Mouse (Mus musculus) kidney, adult 2 months (tissue): ENCODE measurements around the gene Arhgap20. TPM values are rescaled to one million over a fixed set of nuclear protein-coding genes. Genes with fewer than 3 reads are reported as not detected.

ENCODE experiments used
- DNase-seq: peaks from one replicate; pipeline ENCODE4 v3.0.0; 2021
- H3K27ac ChIP-seq: fragments of 200-500 bp; 2 replicates; pipeline ENCODE4 v1.5.1; 2012; ENCODE audit warnings: low read depth, low read length, control low read depth, inconsistent platforms; ENCODE audit not compliant: insufficient read depth
- H3K27me3 ChIP-seq: fragments of 200-500 bp; replicated peaks from 2 replicates; pipeline ENCODE4 v1.6.1; 2012; ENCODE audit warnings: mild to moderate bottlenecking, moderate library complexity, low read length, inconsistent platforms; ENCODE audit not compliant: control insufficient read depth, insufficient read depth
- H3K36me3 ChIP-seq: fragments of 200-500 bp; 2 replicates; pipeline ENCODE4 v1.6.1; 2012; ENCODE audit warnings: mild to moderate bottlenecking, moderate library complexity, low read length, inconsistent platforms; ENCODE audit not compliant: control insufficient read depth, insufficient read depth
- H3K4me1 ChIP-seq: fragments of 200-500 bp; 2 replicates; pipeline ENCODE4 v1.6.1; 2011; ENCODE audit warnings: low read length; ENCODE audit not compliant: control insufficient read depth, insufficient read depth
- H3K4me3 ChIP-seq: fragments of 200-500 bp; 2 replicates; pipeline ENCODE4 v1.5.1; 2011; ENCODE audit warnings: mild to moderate bottlenecking, low read depth, low read length, control low read depth; ENCODE audit not compliant: insufficient read depth
- CTCF ChIP-seq: fragments of 200-500 bp; conservative IDR thresholded peaks from 2 replicates; pipeline ENCODE4 v1.5.1; 2011; ENCODE audit warnings: low read depth, mild to moderate bottlenecking, control low read depth, low read length, moderate library complexity, mixed read lengths; ENCODE audit not compliant: insufficient read depth, insufficient read length
- POLR2A ChIP-seq: fragments of 200-500 bp; IDR thresholded peaks from one replicate; pipeline ENCODE4 v1.6.1; 2011; ENCODE audit warnings: low read depth, low read length, control low read depth
- WGBS: fragments of 180-500 bp; shearing (Covaris S2); methylation state at CpG from one replicate; pipeline ENCODE4 v1.1.7; 2018; 5-methylcytosine and 5-hydroxymethylcytosine counted together
- polyA plus RNA-seq: library from polyadenylated mRNA; depleted of rRNA; stranded (reverse); fragments of >200 nt; gene quantifications from 2 replicates; pipeline ENCODE4 v1.2.3, GENCODE M21; 2012

The Arhgap20 gene
- polyA plus RNA-seq, 1 experiment = 0.09 TPM

DNA sequence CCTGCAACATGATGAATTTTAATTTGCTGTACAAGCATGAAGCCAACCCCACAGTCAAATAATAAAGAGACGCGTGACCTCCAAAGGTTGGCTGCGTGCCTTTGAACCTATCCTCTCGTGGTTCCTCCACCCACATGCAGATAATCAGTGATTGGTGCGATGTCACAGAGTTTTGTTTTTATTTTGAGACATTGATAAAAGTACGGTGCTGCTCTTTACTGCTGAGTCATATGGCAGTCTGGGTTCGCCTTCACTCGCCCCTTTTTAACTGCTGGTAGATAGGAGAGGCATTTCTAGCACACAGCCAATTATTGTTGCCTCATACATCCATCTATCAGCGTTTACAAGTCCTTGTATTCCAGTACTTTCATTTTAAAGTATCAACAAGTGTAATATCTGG lies 34.0 kb downstream of the Arhgap20 start:
- DNase-seq = no peak
- no peak overlapping the region for H3K4me3 ChIP-seq
- H3K27me3 ChIP-seq = no peaks in the 10 kb centered on the region
- H3K27ac ChIP-seq = no peak overlapping the region
- H3K36me3 ChIP-seq = no peaks in the 10 kb centered on the region
- H3K4me1 ChIP-seq = no peaks in the 10 kb centered on the region
- TF ChIP-seq POLR2A (no peak), CTCF (no peak)
- 84% methylated on average over 9 of the region's 9 CpGs for WGBS

DNA sequence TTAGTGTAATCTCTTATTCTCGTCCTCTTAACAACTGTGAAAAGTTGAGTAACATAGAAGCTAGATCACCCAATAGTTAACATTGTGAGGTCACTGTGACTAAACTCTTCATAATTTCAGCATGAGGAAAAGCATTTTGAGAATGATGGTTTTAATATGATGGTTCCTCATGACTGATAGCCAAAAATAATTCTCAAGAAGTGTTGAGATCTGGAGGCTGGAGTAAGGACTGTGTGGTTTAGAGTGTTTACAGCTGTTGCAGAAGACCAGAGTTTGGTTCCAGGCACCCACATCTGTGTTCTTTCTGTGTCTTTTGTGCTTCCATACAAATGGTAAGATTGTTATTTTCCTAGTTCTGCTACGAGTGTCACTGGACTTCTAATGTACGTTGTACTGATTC lies 42.1 kb downstream of the Arhgap20 start:
- no peak for TF ChIP-seq POLR2A
- TF ChIP-seq CTCF = no peak
- H3K4me3 ChIP-seq = no peak overlapping the region
- H3K4me1 ChIP-seq = no peaks in the 10 kb centered on the region
- H3K36me3 ChIP-seq = no peaks in the 10 kb centered on the region
- DNase-seq = no peak
- WGBS = 89% methylated on average over 3 of the region's 3 CpGs
- H3K27me3 ChIP-seq = no peaks in the 10 kb centered on the region
- no peak overlapping the region for H3K27ac ChIP-seq

DNA sequence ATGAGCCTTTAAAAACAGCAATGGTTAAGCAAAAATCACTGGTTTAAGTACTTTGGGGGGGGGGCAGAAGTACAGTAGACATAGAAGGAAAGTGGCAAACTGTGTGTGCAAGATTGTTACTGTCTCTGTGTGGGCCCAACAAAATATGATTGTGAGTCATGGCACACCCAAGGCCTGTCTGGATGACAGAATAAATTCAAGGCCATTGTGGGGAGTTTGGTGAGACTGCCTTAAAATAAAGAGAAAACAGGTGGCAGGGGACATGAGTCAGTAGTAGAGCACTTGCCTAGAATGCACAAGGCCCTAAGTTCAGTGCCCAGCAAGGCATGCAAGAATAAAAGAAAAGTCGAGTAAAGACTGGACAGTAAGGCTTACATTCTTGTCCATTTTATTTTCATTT lies 47.8 kb downstream of the Arhgap20 start:
- Histone ChIP-seq H3K27me3 (no peaks in the 10 kb centered on the region; the same call in 1 of the 2 replicates), H3K4me1 (no peaks in the 10 kb centered on the region), H3K36me3 (no peaks in the 10 kb centered on the region), H3K27ac (no peak overlapping the region), H3K4me3 (no peak overlapping the region)
- TF ChIP-seq POLR2A (no peak), CTCF (no peak)
- no peak for DNase-seq
- 78% methylated on average over 1 of the region's 1 CpGs for WGBS

DNA sequence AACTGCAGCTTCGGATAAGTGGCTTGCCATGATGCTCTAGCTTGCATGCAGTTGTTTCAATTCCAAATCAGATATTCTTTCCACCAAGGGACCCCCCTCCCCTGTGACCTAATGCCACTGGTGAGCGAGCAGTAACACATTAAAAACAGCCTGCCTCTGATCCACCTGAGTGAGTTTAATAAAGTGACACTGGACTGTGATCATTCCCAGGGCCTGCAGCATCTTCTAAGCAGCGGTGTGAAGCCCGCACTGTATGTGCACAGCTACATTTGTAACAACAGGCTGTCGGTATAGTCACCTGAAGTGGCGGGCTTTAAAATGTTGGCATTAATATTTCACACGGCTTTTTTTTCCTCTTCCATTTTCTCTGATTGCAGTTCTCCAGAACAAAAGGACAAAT lies 59.4 kb downstream of the Arhgap20 start:
- WGBS = 55% methylated on average over 7 of the region's 7 CpGs
- no peak for TF ChIP-seq POLR2A
- no peaks in the 10 kb centered on the region; the same call in 1 of the 2 replicates for H3K4me1 ChIP-seq
- H3K27me3 ChIP-seq = no peaks in the 10 kb centered on the region
- H3K4me3 ChIP-seq = no peak overlapping the region
- DNase-seq = no peak
- H3K27ac ChIP-seq = no peak overlapping the region
- H3K36me3 ChIP-seq = no peaks in the 10 kb centered on the region

DNA sequence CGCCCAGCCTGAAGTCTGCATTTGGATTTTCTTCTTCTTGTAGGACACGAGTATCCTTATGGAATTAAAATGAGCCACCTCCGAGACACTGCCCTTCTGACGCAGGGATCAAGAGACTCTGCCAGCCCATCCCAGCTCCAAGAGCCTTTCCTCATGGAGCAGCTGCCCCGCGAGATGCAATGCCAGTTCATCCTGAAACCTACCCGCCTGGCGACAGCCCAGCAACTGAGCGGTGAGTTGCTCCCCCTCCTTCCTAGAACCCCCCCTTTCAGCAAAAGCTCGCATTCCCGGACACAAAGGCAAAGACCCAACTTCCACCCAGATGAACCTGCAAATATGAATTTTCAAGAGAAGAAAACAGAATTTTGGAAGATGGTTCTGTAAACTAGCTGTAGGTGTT lies 66.5 kb downstream of the Arhgap20 start:
- TF ChIP-seq CTCF = no peak
- TF ChIP-seq POLR2A = no peak
- H3K27me3 ChIP-seq = no peaks in the 10 kb centered on the region
- H3K27ac ChIP-seq = no peak overlapping the region
- H3K4me1 ChIP-seq = no peaks in the 10 kb centered on the region
- DNase-seq = no peak
- no peaks in the 10 kb centered on the region for H3K36me3 ChIP-seq
- 86% methylated on average over 11 of the region's 11 CpGs for WGBS
- H3K4me3 ChIP-seq = no peak overlapping the region

DNA sequence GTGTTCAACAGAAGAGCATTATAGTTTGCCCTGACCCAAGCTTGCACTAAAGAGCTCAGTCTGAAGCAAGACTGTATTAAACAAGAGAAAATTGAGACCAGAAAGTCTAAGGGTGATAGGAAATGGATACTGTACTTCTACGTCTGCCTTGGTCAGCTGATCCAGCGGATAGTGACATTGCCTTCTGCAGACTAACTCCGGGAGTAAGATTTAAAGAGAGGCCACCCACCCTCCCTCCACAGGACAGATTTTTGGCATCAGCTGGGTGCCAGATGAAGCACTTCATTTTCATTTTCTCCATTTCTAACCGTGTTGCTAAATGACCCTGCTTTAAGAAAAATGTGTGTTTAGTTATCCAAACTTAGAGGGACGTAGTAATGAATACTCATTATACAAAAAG lies 67.2 kb downstream of the Arhgap20 start:
- no peak for DNase-seq
- Histone ChIP-seq H3K4me3 (no peak overlapping the region), H3K27me3 (no peaks in the 10 kb centered on the region), H3K4me1 (no peaks in the 10 kb centered on the region), H3K36me3 (no peaks in the 10 kb centered on the region), H3K27ac (no peak overlapping the region)
- WGBS = 55% methylated on average over 5 of the region's 5 CpGs
- TF ChIP-seq POLR2A (no peak), CTCF (no peak)

DNA sequence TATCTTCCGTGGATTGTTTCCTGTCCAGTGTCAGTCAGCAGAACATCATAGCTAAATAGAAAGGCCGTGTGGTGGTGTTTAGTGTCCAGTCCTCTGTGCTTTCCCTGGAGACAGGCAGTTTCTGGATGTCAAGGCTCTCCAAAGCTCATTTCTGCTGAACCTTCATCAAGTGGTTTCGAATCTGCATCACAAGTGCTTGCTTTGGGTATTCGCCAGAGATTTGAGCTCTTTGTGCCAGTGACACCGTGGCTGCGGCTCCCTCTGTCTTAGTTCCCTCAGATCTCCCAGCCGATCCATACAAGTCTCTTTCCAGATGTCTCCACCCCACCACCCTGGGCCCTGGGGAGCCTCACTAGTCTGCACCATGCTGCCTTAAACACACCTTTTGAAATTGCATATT lies 72.6 kb downstream of the Arhgap20 start:
- H3K4me1 ChIP-seq = no peaks in the 10 kb centered on the region
- H3K36me3 ChIP-seq = no peaks in the 10 kb centered on the region
- no peak for DNase-seq
- no peak overlapping the region for H3K27ac ChIP-seq
- no peaks in the 10 kb centered on the region; the same call in 1 of the 2 replicates for H3K27me3 ChIP-seq
- H3K4me3 ChIP-seq = no peak overlapping the region
- TF ChIP-seq CTCF (no peak), POLR2A (no peak)
- WGBS = 73% methylated on average over 7 of the region's 7 CpGs

DNA sequence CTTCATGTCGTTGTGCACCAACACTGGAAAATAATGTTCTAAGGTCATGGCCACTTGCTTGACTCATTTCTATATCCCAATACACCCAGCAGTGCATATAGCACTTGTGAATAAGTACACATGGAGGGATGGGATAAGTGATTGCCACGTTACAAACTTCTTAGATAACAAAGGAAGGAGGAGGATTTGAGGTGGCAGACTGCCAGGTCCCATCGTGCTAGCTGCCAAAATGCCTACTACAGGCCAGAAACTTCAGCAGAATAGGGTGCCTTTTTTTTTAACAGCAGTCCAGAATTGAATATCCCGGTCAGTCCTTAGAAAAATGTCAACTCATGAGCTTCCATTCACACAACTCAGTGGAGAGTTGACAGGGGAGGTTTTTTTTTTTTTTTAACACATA lies 78.1 kb downstream of the Arhgap20 start:
- Histone ChIP-seq H3K27ac (no peak overlapping the region), H3K27me3 (no peaks in the 10 kb centered on the region; the same call in 1 of the 2 replicates), H3K4me1 (no peaks in the 10 kb centered on the region), H3K36me3 (no peaks in the 10 kb centered on the region), H3K4me3 (no peak overlapping the region)
- WGBS = 51% methylated on average over 4 of the region's 4 CpGs
- DNase-seq = no peak
- no peak for TF ChIP-seq POLR2A
- no peak for TF ChIP-seq CTCF
